Mouse (Mus musculus) left cerebral cortex, adult 8-10 months (tissue): Measurements from ENCODE around the gene Plac1. TPM values are rescaled to one million over a fixed set of nuclear protein-coding genes. Genes with fewer than 3 reads are reported as not detected.

ENCODE experiments used
- DNase-seq, 2 experiments: peaks; one replicate each; pipeline ENCODE4 v3.0.0; 2022; ENCODE audit warnings: low spot score in 2 of 2
- total RNA-seq, 4 experiments: library from RNA; stranded (reverse); gene quantifications; 2 replicates each; pipeline ENCODE4 v1.2.4; 2022

Plac1 gene
- total RNA-seq, 4 experiments from 2014 or later, result not detected

GRCm38 (mm10) chrX:53201616-53202015 is 38.3 kb downstream of the Plac1 start:
- no peak for DNase-seq

- DNase-seq, result no peak
These were observed 42.2 kb downstream of the Plac1 start for GRCm38 (mm10) chrX:53197681-53198080.

- no peak for DNase-seq
These were observed 43.5 kb downstream of the Plac1 start for GRCm38 (mm10) chrX:53196392-53196791.

GRCm38 (mm10) chrX:53188692-53189091 is 51.2 kb downstream of the Plac1 start:
- DNase-seq, result no peak

- DNase-seq, result no peak
These were observed 60.1 kb downstream of the Plac1 start for GRCm38 (mm10) chrX:53179801-53180200.

GRCm38 (mm10) chrX:53176296-53176695 is 63.6 kb downstream of the Plac1 start:
- DNase-seq, result no peak

GRCm38 (mm10) chrX:53168623-53169022 is 71.3 kb downstream of the Plac1 start:
- no peak for DNase-seq

- DNase-seq, result no peak
These were observed 72.9 kb downstream of the Plac1 start for GRCm38 (mm10) chrX:53166901-53167525.

- no peak for DNase-seq
These were observed 73.5 kb downstream of the Plac1 start for GRCm38 (mm10) chrX:53166251-53166900.

- DNase-seq, result no peak
These were observed 77.3 kb downstream of the Plac1 start for GRCm38 (mm10) chrX:53162589-53162988.

- DNase-seq, result no peak
These were observed 78.3 kb downstream of the Plac1 start for GRCm38 (mm10) chrX:53161583-53161982.

- no peak for DNase-seq
These were observed 78.8 kb downstream of the Plac1 start for GRCm38 (mm10) chrX:53161115-53161514.

GRCm38 (mm10) chrX:53148039-53148438 is 91.9 kb downstream of the Plac1 start:
- DNase-seq, result no peak

- DNase-seq, result no peak
These were observed 93.5 kb downstream of the Plac1 start for GRCm38 (mm10) chrX:53146389-53146917.

GRCm38 (mm10) chrX:53139641-53140040 is 100.3 kb downstream of the Plac1 start:
- no peak for DNase-seq

GRCm38 (mm10) chrX:53137066-53137465 is 102.8 kb downstream of the Plac1 start:
- no peak for DNase-seq

- peak in 1 of 2 experiments; percentile 5 for DNase-seq
These were observed 110.4 kb downstream of the Plac1 start for GRCm38 (mm10) chrX:53129501-53129900.

GRCm38 (mm10) chrX:53126492-53127033 is 113.3 kb downstream of the Plac1 start:
- DNase-seq, result no peak

GRCm38 (mm10) chrX:53125838-53126467 is 114.0 kb downstream of the Plac1 start:
- no peak for DNase-seq

- DNase-seq, result no peak
These were observed 116.3 kb downstream of the Plac1 start for GRCm38 (mm10) chrX:53123562-53123961.

GRCm38 (mm10) chrX:53118631-53119030 is 121.3 kb downstream of the Plac1 start:
- peak in 1 of 2 experiments; percentile 6 for DNase-seq

GRCm38 (mm10) chrX:53118019-53118418 is 121.9 kb downstream of the Plac1 start:
- DNase-seq, result no peak
